Mouse (Mus musculus): Measurements from ENCODE around the gene Spem1. TPM values are rescaled to one million over a fixed set of nuclear protein-coding genes. Genes with fewer than 3 reads are reported as not detected.
"Not testable (repeated sequence)": the region's sequence is repeated elsewhere in the genome, so short reads cannot be mapped to it uniquely, and the experiment has no call there.

The Spem1 gene
- total RNA-seq (2021) (not detected), polyA plus RNA-seq (2012; rRNA removed) (0.23 and 0.32 TPM in 2 replicates)
- long read RNA-seq = 0 reads

DNA sequence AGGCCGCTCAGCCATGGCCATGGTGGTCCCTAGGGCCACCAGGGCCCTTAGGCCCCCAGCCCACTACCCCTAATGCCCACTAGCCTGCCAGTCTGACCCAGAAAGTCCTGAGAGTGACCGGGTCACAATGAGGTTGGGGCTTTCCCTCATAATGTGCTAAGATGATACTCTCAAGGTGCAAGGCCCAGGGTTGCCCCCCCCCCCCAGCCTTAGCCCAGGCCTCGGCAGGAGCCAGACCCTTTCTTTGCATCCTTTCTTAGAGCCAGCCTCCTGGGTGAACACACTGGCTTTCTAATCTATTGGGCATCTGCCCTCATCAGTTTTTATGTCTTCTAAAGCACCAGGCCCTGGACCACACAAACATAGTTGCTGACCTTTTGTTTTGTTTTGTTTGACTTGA is at the start of gene Spem1:
Gene Spem1 (minus strand): TSS at position 101 of the 400 bp plus-strand sequence.
- TF ChIP-seq POLR2A (IDR thresholded peaks at IDR 0.05; ENCODE audit: insufficient read depth, low read depth, low read length) (no peak), EP300 (IDR thresholded peaks at IDR 0.05; ENCODE audit: insufficient read depth, low read depth, low read length) (no peak), CTCF (IDR thresholded peaks at IDR 0.05) (no peak)
- WGBS = 81% methylated on average over 3 of the region's 3 CpGs
- Histone ChIP-seq H3K27ac (no peak within 1 kb of the TSS), H3K9ac (ENCODE audit: low read depth, low read length) (no peak within 1 kb of the TSS), H3K4me3 (no peak within 1 kb of the TSS), H3K27me3 (ENCODE audit: control insufficient read depth, insufficient read depth, low read length) (no peaks in the 10 kb centered on the region), H3K4me1 (ENCODE audit: control insufficient read depth, insufficient read depth, low read length) (no peaks in the 10 kb centered on the region), H3K36me3 (ENCODE audit: control insufficient read depth, insufficient read depth, low read length) (no peaks in the 10 kb centered on the region), H3K79me2 (replicated peaks; ENCODE audit: control insufficient read depth, insufficient read depth, low read length) (no peaks in the 10 kb centered on the region)
- intact Hi-C loops (cut with DNase I) = no loop called here
- no peak for DNase-seq

DNA sequence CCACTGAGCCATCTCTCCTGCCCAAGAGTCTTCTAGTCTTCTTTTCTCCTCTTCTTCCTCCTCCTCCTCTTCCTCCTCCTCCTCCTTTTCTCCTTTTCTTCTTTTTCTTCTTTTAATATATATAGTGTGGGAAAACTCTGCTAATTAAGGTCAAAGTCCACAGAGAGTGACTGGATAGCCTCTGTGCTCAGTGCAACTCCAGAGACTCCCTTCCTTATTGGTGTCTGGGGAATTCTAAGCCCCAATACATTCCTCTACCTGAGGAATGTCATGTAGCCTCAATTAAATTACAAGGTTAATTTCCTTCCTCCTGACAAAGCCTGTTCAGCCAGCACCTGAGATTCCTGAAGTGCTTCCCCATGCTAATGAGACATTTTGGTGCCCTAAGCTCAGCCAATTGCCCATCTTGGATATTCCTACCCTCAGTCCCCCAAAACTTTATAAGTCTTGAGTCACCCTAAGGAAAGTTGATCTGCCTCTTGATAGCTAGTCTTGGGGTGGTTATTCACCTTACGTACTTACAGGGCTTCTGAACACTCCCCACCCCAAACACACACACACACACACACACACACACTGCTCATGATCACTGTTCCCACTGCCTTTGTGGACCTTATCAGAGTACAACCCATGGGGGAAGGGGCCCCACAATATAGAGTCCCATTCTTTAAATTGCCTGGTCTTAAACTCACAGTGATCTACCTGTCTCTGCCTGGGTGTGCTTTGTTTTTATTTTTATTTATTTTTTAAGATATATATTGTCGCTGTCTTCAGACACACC is 48.5 kb upstream of the Spem1 start:
- intact Hi-C loops (cut with DNase I) = no loop called here
- DNase-seq = no peak
- Histone ChIP-seq H3K27me3 (ENCODE audit: control insufficient read depth, insufficient read depth, low read length) (no peaks in the 10 kb centered on the region), H3K4me1 (ENCODE audit: control insufficient read depth, insufficient read depth, low read length) (0 out of 2 replicates have a peak, but pooled peaks cover 3% of the 10 kb centered on the region), H3K27ac (no peak overlapping the region), H3K9ac (ENCODE audit: low read depth, low read length) (no peak overlapping the region), H3K79me2 (replicated peaks; ENCODE audit: control insufficient read depth, insufficient read depth, low read length) (no peaks in the 10 kb centered on the region), H3K4me3 (no peak overlapping the region), H3K36me3 (ENCODE audit: control insufficient read depth, insufficient read depth, low read length) (no peaks in the 10 kb centered on the region)
- WGBS = 86% methylated on average over 2 of the region's 2 CpGs
- TF ChIP-seq POLR2A (IDR thresholded peaks at IDR 0.05; ENCODE audit: insufficient read depth, low read depth, low read length) = no peak
- TF ChIP-seq EP300 (IDR thresholded peaks at IDR 0.05; ENCODE audit: insufficient read depth, low read depth, low read length) = no peak
- no peak for TF ChIP-seq CTCF (IDR thresholded peaks at IDR 0.05)

GRCm38 (mm10) chr11:69867335-69867734 is 45.4 kb upstream of the Spem1 start:
- H3K36me3 ChIP-seq (ENCODE audit: control insufficient read depth, insufficient read depth, low read length) = no peaks in the 10 kb centered on the region
- peaks cover 7% of the 10 kb centered on the region for H3K4me1 ChIP-seq (ENCODE audit: control insufficient read depth, insufficient read depth, low read length)
- DNase-seq = no peak
- no peak overlapping the region for H3K4me3 ChIP-seq
- no peaks in the 10 kb centered on the region for H3K27me3 ChIP-seq (ENCODE audit: control insufficient read depth, insufficient read depth, low read length)
- no peaks in the 10 kb centered on the region for H3K79me2 ChIP-seq (replicated peaks; ENCODE audit: control insufficient read depth, insufficient read depth, low read length)
- TF ChIP-seq CTCF (IDR thresholded peaks at IDR 0.05) (no peak), POLR2A (IDR thresholded peaks at IDR 0.05; ENCODE audit: insufficient read depth, low read depth, low read length) (no peak), EP300 (IDR thresholded peaks at IDR 0.05; ENCODE audit: insufficient read depth, low read depth, low read length) (no peak)
- intact Hi-C loops (cut with DNase I) = no loop called here
- WGBS = 36% methylated on average over 9 of the region's 9 CpGs
- H3K27ac ChIP-seq = no peak overlapping the region
- no peak overlapping the region for H3K9ac ChIP-seq (ENCODE audit: low read depth, low read length)

- intact Hi-C loops (cut with DNase I) = no loop called here
- Histone ChIP-seq H3K36me3 (ENCODE audit: control insufficient read depth, insufficient read depth, low read length) (no peaks in the 10 kb centered on the region), H3K79me2 (replicated peaks; ENCODE audit: control insufficient read depth, insufficient read depth, low read length) (no peaks in the 10 kb centered on the region), H3K27ac (peak overlapping the region; percentile 18), H3K27me3 (ENCODE audit: control insufficient read depth, insufficient read depth, low read length) (no peaks in the 10 kb centered on the region), H3K4me3 (no peak overlapping the region), H3K4me1 (ENCODE audit: control insufficient read depth, insufficient read depth, low read length) (peaks cover 7% of the 10 kb centered on the region), H3K9ac (ENCODE audit: low read depth, low read length) (no peak overlapping the region)
- 61% methylated on average over 9 of the region's 9 CpGs for WGBS
- DNase-seq = no peak
- TF ChIP-seq EP300 (IDR thresholded peaks at IDR 0.05; ENCODE audit: insufficient read depth, low read depth, low read length) (no peak), POLR2A (IDR thresholded peaks at IDR 0.05; ENCODE audit: insufficient read depth, low read depth, low read length) (peak; percentile 51; the same call in 1 of the 2 replicates)
Measured at GRCm38 (mm10) chr11:69865561-69865960, 43.6 kb upstream of the Spem1 start.

GRCm38 (mm10) chr11:69864138-69864860 is 42.3 kb upstream of the Spem1 start:
- H3K4me3 ChIP-seq = no peak overlapping the region
- H3K9ac ChIP-seq (ENCODE audit: low read depth, low read length) = no peak overlapping the region
- DNase-seq = no peak
- H3K4me1 ChIP-seq (ENCODE audit: control insufficient read depth, insufficient read depth, low read length) = peaks cover 7% of the 10 kb centered on the region
- H3K27me3 ChIP-seq (ENCODE audit: control insufficient read depth, insufficient read depth, low read length) = no peaks in the 10 kb centered on the region
- TF ChIP-seq POLR2A (IDR thresholded peaks at IDR 0.05; ENCODE audit: insufficient read depth, low read depth, low read length) (no peak), CTCF (IDR thresholded peaks at IDR 0.05) (no peak), EP300 (IDR thresholded peaks at IDR 0.05; ENCODE audit: insufficient read depth, low read depth, low read length) (no peak)
- intact Hi-C loops (cut with DNase I) = no loop called here
- no peaks in the 10 kb centered on the region for H3K79me2 ChIP-seq (replicated peaks; ENCODE audit: control insufficient read depth, insufficient read depth, low read length)
- 42% methylated on average over 8 of the region's 8 CpGs for WGBS
- no peaks in the 10 kb centered on the region for H3K36me3 ChIP-seq (ENCODE audit: control insufficient read depth, insufficient read depth, low read length)
- H3K27ac ChIP-seq = no peak overlapping the region

DNA sequence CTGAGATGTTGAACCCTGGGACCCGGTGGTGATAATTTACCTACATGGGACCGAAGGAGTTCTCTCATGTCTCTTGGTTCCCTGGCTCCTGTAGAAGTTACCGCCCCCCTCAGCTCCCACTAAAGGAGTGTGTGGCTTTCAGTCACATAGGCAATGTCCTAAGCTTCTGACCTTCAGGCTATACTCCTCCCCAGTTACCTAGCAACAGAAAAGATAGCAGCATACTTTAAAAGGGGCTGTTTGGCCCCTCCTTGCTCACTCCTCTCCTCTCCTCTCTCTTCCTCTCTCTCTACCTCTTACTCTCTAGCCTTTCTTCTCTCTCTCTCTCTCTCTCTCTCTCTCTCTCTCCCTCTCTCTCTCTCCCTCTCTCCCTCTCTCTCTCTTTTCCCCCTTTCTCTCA is 41.7 kb upstream of the Spem1 start:
- H3K4me3 ChIP-seq; H3K4me1 ChIP-seq (ENCODE audit: control insufficient read depth, insufficient read depth, low read length); DNase-seq; H3K36me3 ChIP-seq (ENCODE audit: control insufficient read depth, insufficient read depth, low read length); H3K27ac ChIP-seq; H3K27me3 ChIP-seq (ENCODE audit: control insufficient read depth, insufficient read depth, low read length); intact Hi-C loops (cut with DNase I); H3K9ac ChIP-seq (ENCODE audit: low read depth, low read length); H3K79me2 ChIP-seq (replicated peaks; ENCODE audit: control insufficient read depth, insufficient read depth, low read length): not testable (repeated sequence)
- 63% methylated on average over 3 of the region's 3 CpGs for WGBS
